Mouse (Mus musculus): ENCODE results near the gene Kctd4.
"Not testable (repeated sequence)": the region's sequence is repeated elsewhere in the genome, so short reads cannot be mapped to it uniquely, and the experiment has no call there.

The Kctd4 gene

DNA sequence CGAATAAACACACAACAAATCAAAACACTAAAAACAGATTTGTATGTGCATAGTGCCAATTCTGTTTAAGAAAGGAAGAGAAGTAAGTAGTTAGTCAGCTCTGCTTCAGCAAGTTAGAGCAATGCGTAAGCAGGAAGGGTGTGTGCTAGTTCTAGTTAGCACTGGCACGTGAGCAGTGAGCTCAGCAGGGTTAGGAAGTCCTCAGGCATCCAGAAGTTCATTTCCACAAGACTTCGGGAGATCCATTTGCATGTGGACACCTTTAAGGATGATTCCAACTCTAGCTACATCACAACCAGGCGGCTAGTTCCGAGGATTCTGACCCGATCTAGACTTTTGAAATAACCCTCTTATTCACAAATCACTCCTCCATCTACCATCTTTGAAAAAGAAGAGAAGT lies at the start of gene Kctd4:
Gene Kctd4, plus strand, starts transcription at position 244 of the 400 bp plus-strand sequence.
- DNase-seq: no peak

DNA sequence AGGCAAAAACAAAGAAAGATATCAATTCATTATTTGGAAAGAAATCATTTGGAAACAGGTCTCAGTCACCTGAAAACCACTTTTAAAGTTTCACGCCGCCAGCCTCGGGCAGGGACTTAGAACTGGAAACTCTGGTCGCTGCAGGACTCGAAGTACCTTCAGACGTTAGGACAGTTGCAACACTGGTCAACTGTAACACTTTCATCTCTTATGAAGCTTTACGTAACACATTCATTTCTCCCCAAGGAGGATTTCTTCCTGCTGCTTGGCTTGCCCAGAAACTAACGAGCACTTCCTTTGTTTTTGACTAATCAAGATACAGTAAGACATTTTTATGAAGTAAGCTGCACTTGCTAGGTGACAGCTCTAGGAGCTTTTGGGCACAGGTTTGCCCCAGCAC lies 47.9 kb upstream of the Kctd4 start:
- DNase-seq: no peak

- DNase-seq: no peak
Measured at GRCm38 (mm10) chr14:75911968-75912367, 42.8 kb upstream of the Kctd4 start.

GRCm38 (mm10) chr14:75912665-75913064 lies 42.1 kb upstream of the Kctd4 start:
- no peak for DNase-seq

DNA sequence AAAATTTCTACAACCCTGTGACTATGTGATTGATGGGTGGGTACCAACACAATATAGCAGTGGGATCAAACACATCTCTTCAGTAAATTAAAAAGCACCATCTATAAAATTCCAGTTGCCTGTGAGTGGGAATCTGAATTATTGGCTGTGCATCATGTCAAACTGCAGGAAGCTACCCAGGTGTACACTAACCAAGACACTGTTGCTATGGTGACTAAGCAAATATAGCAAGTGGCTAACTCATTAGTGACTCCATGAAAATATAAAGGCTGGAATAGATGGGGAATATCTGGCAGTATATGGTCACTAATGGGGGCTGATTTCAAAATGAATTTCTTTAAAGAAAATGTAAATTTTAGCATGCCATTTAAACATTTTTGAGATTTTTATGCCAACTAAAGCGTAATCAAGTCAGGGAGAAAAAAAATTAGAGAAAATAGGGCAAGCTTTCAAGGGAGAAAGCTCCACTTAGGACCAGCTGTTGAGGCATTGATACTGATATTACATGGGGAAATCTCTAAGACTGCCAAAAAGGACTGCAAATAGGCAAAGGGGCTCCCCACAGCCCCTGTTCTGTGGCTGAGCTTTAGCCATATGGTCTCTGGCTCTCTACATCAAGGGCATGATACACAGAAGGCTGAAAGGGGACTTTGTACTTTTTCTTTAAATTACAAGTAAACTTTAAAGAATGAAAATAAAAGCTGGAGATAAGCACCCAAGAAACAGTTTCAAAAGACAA lies 31.3 kb upstream of the Kctd4 start:
- DNase-seq: no peak

- DNase-seq: not testable (repeated sequence)
Measured at GRCm38 (mm10) chr14:75929713-75930112, 25.1 kb upstream of the Kctd4 start.

DNA sequence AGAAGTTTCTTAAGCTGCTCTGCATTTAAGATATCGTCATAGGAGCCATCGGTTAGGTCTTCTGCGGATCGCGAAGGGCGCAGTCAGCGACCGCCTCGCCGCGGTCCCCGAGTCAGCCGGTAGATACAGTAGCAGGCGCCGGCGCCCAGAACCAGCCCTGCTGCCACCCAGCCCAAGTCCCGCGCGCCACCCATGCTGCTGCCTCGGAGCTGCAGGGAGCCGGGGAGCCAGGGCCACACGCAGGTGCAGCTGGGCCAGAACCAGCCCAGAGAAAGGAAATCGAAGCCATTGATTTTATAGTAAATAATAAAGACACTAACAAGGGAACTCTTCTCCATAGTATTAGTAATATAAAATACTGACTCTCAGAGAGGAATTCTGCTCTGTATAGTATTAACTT lies 23.5 kb upstream of the Kctd4 start:
- peak; percentile 16 for DNase-seq

GRCm38 (mm10) chr14:75934359-75934758 lies 20.4 kb upstream of the Kctd4 start:
- no peak for DNase-seq

GRCm38 (mm10) chr14:75937714-75938113 lies 17.1 kb upstream of the Kctd4 start:
- DNase-seq: no peak

- no peak for DNase-seq
Measured at GRCm38 (mm10) chr14:75941500-75941899, 13.3 kb upstream of the Kctd4 start.

DNA sequence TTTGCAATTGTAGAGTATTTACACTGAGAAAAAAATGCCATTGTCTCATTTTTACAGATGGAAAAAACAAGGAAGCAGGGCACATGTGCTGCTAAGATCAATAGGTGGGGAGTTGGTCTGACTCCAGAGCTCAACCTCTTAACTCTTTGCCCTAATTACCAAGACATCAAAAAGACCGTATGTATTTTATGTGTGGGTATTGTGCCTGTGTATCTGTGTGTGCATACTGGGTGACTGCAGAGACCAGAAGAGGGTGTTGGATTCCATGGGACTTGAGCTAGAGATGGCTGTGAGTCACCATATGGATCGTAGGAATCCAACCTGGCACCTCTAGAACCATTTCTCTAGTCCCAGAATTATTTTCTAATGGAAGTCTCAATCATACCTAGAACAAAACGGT lies 12.4 kb upstream of the Kctd4 start:
- DNase-seq: no peak

- DNase-seq: no peak
Measured at GRCm38 (mm10) chr14:75947674-75948073, 7.1 kb upstream of the Kctd4 start.

- DNase-seq: no peak
Measured at GRCm38 (mm10) chr14:75953011-75953410, 1.8 kb upstream of the Kctd4 start.

DNA sequence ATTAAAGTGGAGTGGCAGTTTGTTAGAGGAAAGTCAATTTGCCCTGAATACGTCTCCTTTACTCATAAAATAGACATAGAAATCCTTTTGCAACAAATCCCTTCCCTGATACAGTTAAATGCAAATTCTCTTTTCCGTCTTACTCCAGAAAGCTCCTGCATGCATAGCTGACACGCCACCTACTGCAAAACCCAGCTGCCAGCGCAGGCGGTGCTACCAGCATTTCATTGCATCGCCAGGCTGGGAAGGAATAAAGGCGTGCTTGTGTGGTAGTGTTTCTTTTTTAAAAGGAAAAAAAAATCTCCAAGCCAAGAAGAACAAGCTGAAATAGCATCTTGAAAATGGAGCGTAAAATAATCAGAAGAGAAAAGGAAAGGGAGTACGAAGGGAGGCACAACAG lies 7.4 kb downstream of the Kctd4 start:
- DNase-seq: peak; percentile 72

- peak; percentile 16 for DNase-seq
Measured at GRCm38 (mm10) chr14:75963215-75963614, 8.4 kb downstream of the Kctd4 start.

GRCm38 (mm10) chr14:75964000-75964399 lies 9.2 kb downstream of the Kctd4 start:
- no peak for DNase-seq

DNA sequence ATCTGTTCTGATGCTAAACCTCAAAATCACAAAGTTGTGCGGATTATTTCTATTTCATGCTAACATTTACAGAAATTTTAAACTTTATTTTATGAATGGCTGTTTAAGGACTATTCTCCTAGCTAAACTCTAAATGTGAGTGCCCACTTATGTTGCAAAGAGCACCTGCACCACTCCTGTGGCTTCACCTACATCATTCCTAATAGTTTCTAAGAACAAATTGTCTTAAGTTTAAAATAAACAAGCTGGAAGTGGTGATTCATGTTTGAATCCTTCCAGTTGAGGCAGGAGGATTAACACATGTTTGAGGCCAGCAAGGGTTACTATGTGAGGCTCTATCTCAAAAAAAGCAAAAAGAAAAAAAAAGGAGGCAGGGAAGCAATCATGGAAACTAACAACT lies 9.6 kb downstream of the Kctd4 start:
- no peak for DNase-seq

DNA sequence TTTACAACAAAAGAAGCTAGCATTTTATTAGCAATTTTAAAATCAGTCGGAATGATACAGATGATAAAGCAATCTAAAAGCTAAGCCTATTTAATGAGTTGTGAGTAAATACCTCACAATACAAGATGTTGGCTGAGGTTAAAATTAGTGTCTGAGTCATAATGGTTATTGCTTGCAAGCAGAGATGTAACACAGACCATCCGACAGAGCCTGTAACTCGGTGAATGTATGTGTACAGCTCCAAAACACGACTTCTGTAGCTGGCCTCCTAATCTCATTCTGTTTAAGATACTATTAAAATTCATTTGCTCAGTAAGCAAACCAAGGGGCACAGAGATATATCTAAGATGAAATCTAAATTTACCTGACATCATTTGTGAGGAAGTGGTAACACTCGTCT lies 12.5 kb downstream of the Kctd4 start:
- no peak for DNase-seq

GRCm38 (mm10) chr14:75976107-75976506 lies 21.3 kb downstream of the Kctd4 start:
- DNase-seq: no peak

- no peak for DNase-seq
Measured at GRCm38 (mm10) chr14:75981231-75981630, 26.4 kb downstream of the Kctd4 start.

DNA sequence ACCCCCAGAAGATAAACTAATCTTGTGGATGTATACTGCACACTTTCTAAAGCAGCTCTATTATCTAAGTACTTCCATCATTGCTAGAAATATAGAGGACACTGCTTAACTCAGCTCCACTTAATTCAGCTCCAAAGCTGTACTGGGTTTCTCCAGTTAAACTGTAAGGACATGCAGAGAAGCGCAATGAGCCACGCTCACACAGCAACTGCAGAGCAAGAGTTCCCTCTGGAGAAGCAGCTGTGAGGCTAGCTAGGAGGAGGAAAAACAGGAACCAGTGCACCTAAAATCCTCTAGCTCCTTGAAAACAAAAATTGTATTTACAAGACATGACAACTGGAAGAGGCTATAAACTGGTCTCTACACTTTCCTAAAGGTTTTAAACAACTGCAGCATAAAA lies 29.1 kb downstream of the Kctd4 start:
- no peak for DNase-seq

- DNase-seq: no peak
Measured at GRCm38 (mm10) chr14:75985112-75985511, 30.3 kb downstream of the Kctd4 start.

DNA sequence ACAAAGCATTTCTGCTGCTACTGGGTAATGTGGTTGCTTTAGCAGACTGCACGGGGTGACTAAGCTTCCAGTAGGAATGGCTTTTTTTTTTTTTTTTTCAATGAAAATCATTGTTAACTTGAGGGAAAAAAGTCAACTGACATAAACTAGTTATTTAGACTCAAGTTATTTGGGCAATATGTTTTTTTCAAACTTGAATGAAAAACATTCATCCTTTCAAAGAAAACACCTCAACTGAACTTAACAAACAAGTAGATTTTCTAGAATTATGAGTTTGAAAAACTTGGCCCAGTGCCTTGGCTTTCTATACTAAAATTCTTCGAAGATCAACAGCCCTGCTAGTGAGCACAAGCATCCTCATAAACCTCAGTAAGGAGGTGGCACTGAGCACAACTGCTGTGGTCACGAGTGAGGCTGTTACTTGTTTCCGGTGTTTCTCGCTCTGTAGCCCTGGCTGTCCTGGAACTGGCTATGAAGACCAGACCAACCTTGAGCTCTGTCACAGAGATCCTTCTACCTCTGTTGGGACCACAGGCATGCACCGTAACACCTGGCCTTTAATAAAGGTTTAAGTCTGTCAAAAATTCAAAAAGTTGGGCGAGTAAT lies 32.2 kb downstream of the Kctd4 start:
- no peak for DNase-seq

DNA sequence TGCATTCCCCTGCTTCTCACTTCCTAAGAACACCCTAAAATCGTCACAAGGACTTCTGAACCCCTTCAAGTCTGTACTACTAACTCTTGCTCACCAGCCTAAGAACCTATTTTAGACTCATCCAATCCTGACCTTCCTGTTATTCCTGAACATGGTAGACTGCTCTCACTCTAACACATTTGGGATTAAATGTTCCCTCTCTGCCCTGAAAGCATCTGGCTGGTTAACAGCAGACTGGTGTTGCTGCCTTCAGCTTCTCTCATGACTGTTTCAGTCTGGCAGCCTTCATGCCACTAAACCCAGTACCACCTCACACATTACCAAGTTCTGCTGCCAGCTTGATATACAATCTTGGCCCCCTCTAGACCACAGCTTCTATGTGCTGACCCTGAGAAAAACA lies 34.4 kb downstream of the Kctd4 start:
- DNase-seq: no peak

- DNase-seq: no peak
Measured at GRCm38 (mm10) chr14:75990936-75991335, 36.1 kb downstream of the Kctd4 start.

Measured in right cerebral cortex, postnatal 14 days (tissue).